15 mouse cellular contexts compared by ENCODE assay signal in genomic region chr9:105214434-105214833, GRCm38 (mm10).
DNase-seq lines count a peak whose midpoint lies in the region; ATAC-seq lines count a peak whose summit lies in the region.
"Had no signal": no experiment of that assay in that cellular context is flagged by ENCODE, and none has a peak within 500 bp of the region (broad histone marks: within the 10 kb centered on the region; RNA-seq: fewer than 3 reads in every experiment).

No protein-coding gene starts in this region.

- H3K9me3 ChIP-seq in hindbrain, embryonic 10.5 days, result no peaks in the 10 kb centered on the region
- H3K9me3 ChIP-seq in hindbrain, embryonic 16.5 days (ENCODE audit: control insufficient read depth, low read length), result no peaks in the 10 kb centered on the region
- H3K9me3 ChIP-seq in midbrain, embryonic 14.5 days (ENCODE audit: control insufficient read depth, low read length), result no peaks in the 10 kb centered on the region
- H3K9me3 ChIP-seq in midbrain, embryonic 15.5 days, result no peaks in the 10 kb centered on the region
- no peaks in the 10 kb centered on the region for H3K9me3 ChIP-seq in embryonic facial prominence, embryonic 15.5 days (replicated peaks)
- H3K9me3 ChIP-seq: forebrain, embryonic 15.5 days; intestine, embryonic 15.5 days had no signal

- DNase-seq in hindbrain, embryonic 10.5 days (ENCODE audit: low spot score), result peak; percentile 3
- peak; percentile 25 for DNase-seq in midbrain, embryonic 14.5 days
- DNase-seq in left cerebral cortex, postnatal 14 days (ENCODE audit: low spot score in 2 of 2), result peak; percentile 14 to 34
- DNase-seq in adrenal gland, adult 18-20 months (ENCODE audit: low spot score in 2 of 2), result no peak
- DNase-seq: adrenal gland, postnatal 14 days; cerebellum, adult 11 months; heart, postnatal 10 days had no signal

- intact Hi-C loops in left cerebral cortex, postnatal 14 days (cut with DNase I), result no loop called here

- no peak overlapping the region for H3K4me3 ChIP-seq in hindbrain, embryonic 10.5 days
- no peak overlapping the region for H3K4me3 ChIP-seq in hindbrain, embryonic 16.5 days (ENCODE audit: low read length)
- no peak overlapping the region for H3K4me3 ChIP-seq in midbrain, embryonic 14.5 days (replicated peaks; ENCODE audit: low read depth, low read length)
- no peak overlapping the region for H3K4me3 ChIP-seq in midbrain, embryonic 15.5 days
- H3K4me3 ChIP-seq in embryonic facial prominence, embryonic 15.5 days (replicated peaks), result no peak overlapping the region
- H3K4me3 ChIP-seq: forebrain, embryonic 15.5 days; intestine, embryonic 15.5 days had no signal

- no peak overlapping the region for H3K4me2 ChIP-seq in hindbrain, embryonic 16.5 days (ENCODE audit: low read length)
- no peak overlapping the region for H3K4me2 ChIP-seq in midbrain, embryonic 14.5 days (ENCODE audit: low read length)
- no peak overlapping the region for H3K4me2 ChIP-seq in midbrain, embryonic 15.5 days
- no peak overlapping the region for H3K4me2 ChIP-seq in embryonic facial prominence, embryonic 15.5 days (replicated peaks)
- H3K4me2 ChIP-seq: forebrain, embryonic 15.5 days; intestine, embryonic 15.5 days; liver, embryonic 11.5 days had no signal

- H3K9ac ChIP-seq in hindbrain, embryonic 16.5 days (ENCODE audit: low read depth, low read length), result no peak overlapping the region
- no peak overlapping the region for H3K9ac ChIP-seq in midbrain, embryonic 14.5 days (replicated peaks; ENCODE audit: low read length)
- no peak overlapping the region for H3K9ac ChIP-seq in midbrain, embryonic 15.5 days
- H3K9ac ChIP-seq in embryonic facial prominence, embryonic 15.5 days, result no peak overlapping the region
- H3K9ac ChIP-seq: forebrain, embryonic 15.5 days; intestine, embryonic 15.5 days had no signal

- no peaks in the 10 kb centered on the region for H3K36me3 ChIP-seq in hindbrain, embryonic 10.5 days
- no peaks in the 10 kb centered on the region for H3K36me3 ChIP-seq in hindbrain, embryonic 16.5 days (ENCODE audit: control insufficient read depth, insufficient read depth, low read length)
- no peaks in the 10 kb centered on the region for H3K36me3 ChIP-seq in midbrain, embryonic 14.5 days (ENCODE audit: control insufficient read depth, insufficient read depth, low read length)
- no peaks in the 10 kb centered on the region for H3K36me3 ChIP-seq in midbrain, embryonic 15.5 days (replicated peaks)
- no peaks in the 10 kb centered on the region for H3K36me3 ChIP-seq in embryonic facial prominence, embryonic 15.5 days
- H3K36me3 ChIP-seq: forebrain, embryonic 15.5 days; intestine, embryonic 15.5 days had no signal

- ATAC-seq in hindbrain, embryonic 16.5 days, result no peak
- no peak for ATAC-seq in midbrain, embryonic 14.5 days (ENCODE audit: low FRiP score, low TSS enrichment)
- ATAC-seq in midbrain, embryonic 15.5 days (replicated peaks), result no peak
- ATAC-seq in embryonic facial prominence, embryonic 15.5 days (ENCODE audit: insufficient number of reproducible peaks, low FRiP score, low TSS enrichment, low read depth), result 0 out of 2 replicates have a peak, but pooled peaks have one; percentile 47
- ATAC-seq in megakaryocyte-erythroid progenitor cell, adult 5-6 weeks (replicated peaks; ENCODE audit: low FRiP score, low TSS enrichment, poor library complexity, severe bottlenecking), result no peak
- ATAC-seq: forebrain, embryonic 15.5 days; intestine, embryonic 15.5 days; Patski had no signal

- WGBS in hindbrain, embryonic 10.5 days, result 58% methylated on average over 4 of the region's 4 CpGs
- 65% methylated on average over 4 of the region's 4 CpGs for WGBS in hindbrain, embryonic 16.5 days
- 54% methylated on average over 4 of the region's 4 CpGs for WGBS in midbrain, embryonic 14.5 days
- 59% methylated on average over 4 of the region's 4 CpGs for WGBS in midbrain, embryonic 15.5 days
- 50% methylated on average over 4 of the region's 4 CpGs for WGBS in embryonic facial prominence, embryonic 15.5 days

- no peaks in the 10 kb centered on the region for H3K27me3 ChIP-seq in hindbrain, embryonic 10.5 days (ENCODE audit: insufficient read depth, poor library complexity, severe bottlenecking)
- no peaks in the 10 kb centered on the region for H3K27me3 ChIP-seq in hindbrain, embryonic 16.5 days (replicated peaks; ENCODE audit: control insufficient read depth, insufficient read depth, low read length)
- H3K27me3 ChIP-seq in midbrain, embryonic 14.5 days (ENCODE audit: control insufficient read depth, insufficient read depth, low read length), result no peaks in the 10 kb centered on the region
- H3K27me3 ChIP-seq in midbrain, embryonic 15.5 days (replicated peaks), result no peaks in the 10 kb centered on the region
- H3K27me3 ChIP-seq in embryonic facial prominence, embryonic 15.5 days, result no peaks in the 10 kb centered on the region
- H3K27me3 ChIP-seq: forebrain, embryonic 15.5 days; intestine, embryonic 15.5 days; Patski had no signal

- H3K4me1 ChIP-seq in hindbrain, embryonic 10.5 days (replicated peaks), result no peaks in the 10 kb centered on the region
- no peaks in the 10 kb centered on the region for H3K4me1 ChIP-seq in hindbrain, embryonic 16.5 days (ENCODE audit: control insufficient read depth, insufficient read depth, low read depth, low read length)
- no peaks in the 10 kb centered on the region for H3K4me1 ChIP-seq in midbrain, embryonic 14.5 days (ENCODE audit: control insufficient read depth, insufficient read depth, low read length)
- no peaks in the 10 kb centered on the region for H3K4me1 ChIP-seq in midbrain, embryonic 15.5 days
- H3K4me1 ChIP-seq in embryonic facial prominence, embryonic 15.5 days, result no peaks in the 10 kb centered on the region
- H3K4me1 ChIP-seq: forebrain, embryonic 15.5 days; intestine, embryonic 15.5 days had no signal

- H3K27ac ChIP-seq in hindbrain, embryonic 10.5 days, result no peak overlapping the region
- no peak overlapping the region for H3K27ac ChIP-seq in hindbrain, embryonic 16.5 days (ENCODE audit: low read depth, low read length)
- H3K27ac ChIP-seq in midbrain, embryonic 14.5 days (replicated peaks; ENCODE audit: low read depth, low read length), result no peak overlapping the region
- no peak overlapping the region for H3K27ac ChIP-seq in midbrain, embryonic 15.5 days
- no peak overlapping the region for H3K27ac ChIP-seq in embryonic facial prominence, embryonic 15.5 days (replicated peaks)
- H3K27ac ChIP-seq: forebrain, embryonic 15.5 days; intestine, embryonic 15.5 days had no signal

Comparison
In these comparisons a context has a peak if more than half of its experiments do, and no peak if none do; other contexts are left out.
1. DNase-seq: peak in hindbrain, embryonic 10.5 days (single experiment), midbrain, embryonic 14.5 days (single experiment) and left cerebral cortex, postnatal 14 days (2 of 2); none in adrenal gland, adult 18-20 months (0 of 2).